Mouse (Mus musculus) lung, embryonic 15.5 days (tissue): ENCODE results near the gene Ncor1. TPM values are rescaled to one million over a fixed set of nuclear protein-coding genes. Genes with fewer than 3 reads are reported as not detected.
A peak's percentile ranks its signal among the peaks of the same experiment; 100 is the strongest.
"Not testable (repeated sequence)": the region's sequence is repeated elsewhere in the genome, so short reads cannot be mapped to it uniquely, and the experiment has no call there.

Source experiments
- ATAC-seq: fragments of 200-750 bp; cut with Nextera tagmentation; 2 replicates; pipeline ENCODE4 v1.8.0; 2017; ENCODE audit warnings: moderate number of reproducible peaks, borderline replicate concordance; ENCODE audit not compliant: low FRiP score, low TSS enrichment; ENCODE audit errors: extremely low read depth
- H3K27ac ChIP-seq: fragments of 300-500 bp; sonication (generic); 2 replicates; pipeline ENCODE4 v1.5.1; 2015; ENCODE audit warnings: moderate library complexity, mild to moderate bottlenecking, inconsistent platforms
- H3K27me3 ChIP-seq: fragments of 300-500 bp; sonication (generic); 2 replicates; pipeline ENCODE4 v1.6.1; 2015; ENCODE audit warnings: inconsistent platforms
- H3K36me3 ChIP-seq: fragments of 300-500 bp; sonication (generic); 2 replicates; pipeline ENCODE4 v1.6.1; 2015; ENCODE audit warnings: inconsistent platforms
- H3K4me1 ChIP-seq: fragments of 300-500 bp; sonication (generic); 2 replicates; pipeline ENCODE4 v1.6.1; 2015; ENCODE audit warnings: inconsistent platforms
- H3K4me2 ChIP-seq: fragments of 300-500 bp; sonication (generic); 2 replicates; pipeline ENCODE4 v1.6.1; 2015; ENCODE audit warnings: inconsistent platforms, mild to moderate bottlenecking, moderate library complexity
- H3K4me3 ChIP-seq: fragments of 300-500 bp; sonication (generic); 2 replicates; pipeline ENCODE4 v1.5.1; 2015; ENCODE audit warnings: mild to moderate bottlenecking, inconsistent platforms
- H3K9ac ChIP-seq: fragments of 300-500 bp; sonication (generic); 2 replicates; pipeline ENCODE4 v1.6.1; 2015; ENCODE audit warnings: inconsistent platforms
- H3K9me3 ChIP-seq: fragments of 300-500 bp; sonication (generic); 2 replicates; pipeline ENCODE4 v1.6.1; 2016; ENCODE audit warnings: inconsistent platforms
- WGBS: fragments of 180-500 bp; shearing (Covaris S2); methylation state at CpG from one replicate; pipeline ENCODE4 v1.1.7; 2015; 5-methylcytosine and 5-hydroxymethylcytosine counted together
- polyA plus RNA-seq: library from polyadenylated mRNA; unstranded; fragments of >200 nt; fragmentation: Nextera tagmentation; extraction: Ambion mirVana; gene quantifications from 2 replicates; pipeline ENCODE4 v1.2.1, GENCODE M21; 2015

Ncor1 gene
- polyA plus RNA-seq, 1 experiment from 2014 or later = 156 TPM

DNA sequence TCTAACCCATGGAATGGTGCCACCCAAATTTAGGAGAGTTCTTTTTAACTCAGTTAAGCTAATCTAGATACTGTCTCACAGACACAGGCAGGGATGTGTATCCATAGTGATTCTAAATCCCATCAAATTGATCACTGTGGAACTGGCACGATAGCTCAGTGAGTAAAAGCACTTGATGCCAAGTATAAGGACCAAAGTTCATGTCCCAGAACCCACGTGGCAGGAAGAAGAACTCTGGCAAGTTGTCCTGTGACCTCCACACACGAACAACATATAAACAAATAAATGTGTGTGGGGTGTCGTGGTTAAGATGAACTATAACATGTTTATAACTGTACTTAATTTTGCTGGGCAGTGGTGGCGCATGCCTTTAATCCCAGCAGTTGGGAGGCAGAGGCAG, 21.2 kb upstream of the Ncor1 start:
- Histone ChIP-seq H3K27ac (no peak overlapping the region), H3K9ac (no peak overlapping the region), H3K27me3 (no peaks in the 10 kb centered on the region), H3K4me2 (no peak overlapping the region), H3K4me3 (no peak overlapping the region), H3K4me1 (peaks cover 4% of the 10 kb centered on the region; the same call in 1 of the 2 replicates), H3K36me3 (no peaks in the 10 kb centered on the region), H3K9me3 (no peaks in the 10 kb centered on the region)
- 69% methylated on average over 5 of the region's 5 CpGs for WGBS
- ATAC-seq = no peak

DNA sequence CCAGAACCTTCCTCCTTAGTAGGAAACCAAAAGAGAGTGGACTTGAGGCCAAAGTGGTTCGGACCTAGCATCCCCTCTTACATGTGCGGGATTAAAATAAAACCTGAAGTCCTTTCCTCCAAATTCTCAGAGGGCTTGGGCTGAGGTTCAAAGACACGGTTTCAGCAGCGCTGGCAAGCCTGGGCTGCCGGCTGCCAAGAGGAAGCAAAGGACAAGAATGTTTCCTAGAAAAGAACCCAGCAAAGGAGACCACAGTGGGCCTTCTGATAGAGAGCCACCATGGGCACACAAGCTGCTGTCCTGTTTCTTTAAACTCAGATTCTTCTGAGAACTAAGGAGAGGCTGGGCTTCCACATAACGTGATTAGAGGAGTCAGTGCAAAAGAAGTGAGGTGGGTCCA, 20.6 kb upstream of the Ncor1 start:
- Histone ChIP-seq H3K27me3 (no peaks in the 10 kb centered on the region), H3K36me3 (no peaks in the 10 kb centered on the region), H3K4me2 (no peak overlapping the region), H3K4me3 (no peak overlapping the region), H3K9ac (no peak overlapping the region), H3K9me3 (no peaks in the 10 kb centered on the region), H3K27ac (no peak overlapping the region), H3K4me1 (no peaks in the 10 kb centered on the region)
- no peak for ATAC-seq
- WGBS = 57% methylated on average over 6 of the region's 6 CpGs

DNA sequence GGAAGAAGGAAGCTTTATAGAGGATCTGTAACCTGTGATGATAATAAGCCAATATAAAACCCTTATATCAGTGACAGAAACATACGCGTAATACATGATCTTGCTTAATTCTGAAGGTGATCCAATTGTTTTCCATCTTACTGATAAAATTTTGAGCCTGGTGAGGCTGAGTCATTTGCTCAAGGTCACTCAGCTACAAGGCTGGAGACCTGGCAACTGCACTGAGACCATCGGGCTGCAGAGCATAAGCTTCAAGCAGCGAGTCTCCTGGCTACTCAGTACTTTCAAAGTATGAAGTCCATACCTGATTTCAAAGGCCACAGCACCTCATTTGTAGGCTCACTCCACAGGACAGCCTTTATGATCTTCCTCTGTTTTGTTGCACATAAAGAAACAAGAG, 17.8 kb upstream of the Ncor1 start:
- 93% methylated on average over 4 of the region's 4 CpGs for WGBS
- H3K4me3 ChIP-seq = no peak overlapping the region
- no peaks in the 10 kb centered on the region for H3K4me1 ChIP-seq
- no peak overlapping the region for H3K9ac ChIP-seq
- no peaks in the 10 kb centered on the region for H3K27me3 ChIP-seq
- no peak for ATAC-seq
- H3K36me3 ChIP-seq = no peaks in the 10 kb centered on the region
- no peak overlapping the region for H3K27ac ChIP-seq
- H3K4me2 ChIP-seq = no peak overlapping the region
- H3K9me3 ChIP-seq = no peaks in the 10 kb centered on the region

DNA sequence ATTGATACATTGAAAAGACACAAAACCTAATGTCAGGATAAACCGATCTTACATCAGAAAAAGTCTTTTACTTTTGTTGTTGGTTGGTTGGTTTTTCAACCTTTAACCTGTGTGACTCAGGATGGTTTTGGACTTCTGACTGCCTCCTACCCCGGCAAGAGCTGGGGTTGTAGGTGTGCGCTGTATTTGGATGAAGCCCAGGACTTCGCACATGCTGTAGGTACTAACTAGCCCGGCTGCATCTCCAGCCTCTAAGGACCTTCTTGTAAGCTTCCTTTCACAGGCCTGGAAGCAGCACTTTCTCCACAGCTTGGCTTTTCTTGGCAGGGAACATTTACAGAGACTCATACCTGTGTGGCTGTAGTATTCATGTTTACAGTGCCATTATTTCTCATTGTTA, 15.2 kb upstream of the Ncor1 start:
- Histone ChIP-seq H3K4me1 (no peaks in the 10 kb centered on the region), H3K4me3 (no peak overlapping the region), H3K36me3 (no peaks in the 10 kb centered on the region), H3K9me3 (no peaks in the 10 kb centered on the region), H3K27ac (no peak overlapping the region), H3K27me3 (no peaks in the 10 kb centered on the region), H3K4me2 (no peak overlapping the region), H3K9ac (no peak overlapping the region)
- no peak for ATAC-seq
- 89% methylated on average over 5 of the region's 5 CpGs for WGBS

DNA sequence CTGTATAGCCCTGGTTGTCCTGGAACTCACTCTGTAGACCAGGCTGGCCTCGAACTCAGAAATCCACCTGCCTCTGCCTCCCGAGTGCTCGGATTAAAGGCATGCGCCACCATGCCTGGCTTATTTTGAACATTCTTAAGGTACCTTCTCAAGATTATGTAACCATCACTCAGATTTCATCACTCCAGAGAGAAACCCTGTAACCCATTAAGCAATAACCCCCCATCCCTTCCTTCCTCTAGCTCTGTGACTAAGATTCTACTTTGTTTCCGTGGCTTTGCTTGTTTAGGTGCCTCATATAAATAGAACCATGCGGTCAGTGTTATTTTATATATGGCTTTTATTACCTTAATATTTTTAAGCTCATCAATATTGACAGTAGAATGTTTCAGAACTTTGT, 12.1 kb upstream of the Ncor1 start:
- no peaks in the 10 kb centered on the region for H3K36me3 ChIP-seq
- ATAC-seq = no peak

DNA sequence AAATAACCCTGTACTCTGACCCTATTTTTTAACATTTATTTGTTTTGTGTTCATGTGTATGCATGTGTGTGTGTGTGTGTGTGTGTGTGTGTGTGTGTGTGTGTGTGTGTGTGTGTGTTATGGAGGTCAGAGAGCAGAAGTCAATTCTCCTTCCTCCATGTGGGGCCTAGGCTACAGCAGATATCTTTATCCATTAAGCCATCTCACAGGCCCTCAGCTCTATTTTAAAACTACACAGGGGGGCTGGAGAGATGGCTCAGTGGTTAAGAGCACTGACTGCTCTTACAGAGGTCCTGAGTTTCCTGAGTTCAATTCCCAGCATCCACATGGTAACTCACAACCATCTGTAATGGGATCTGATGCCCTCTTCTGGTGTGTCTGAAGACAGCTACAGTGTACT, 8.9 kb upstream of the Ncor1 start:
- not testable (repeated sequence) for H3K27me3 ChIP-seq, H3K4me1 ChIP-seq, H3K27ac ChIP-seq, H3K9me3 ChIP-seq, H3K4me3 ChIP-seq, ATAC-seq, H3K4me2 ChIP-seq, H3K9ac ChIP-seq, H3K36me3 ChIP-seq

More for the DNA sequence above, 12.1 kb upstream of the Ncor1 start:
- Histone ChIP-seq H3K9ac (no peak overlapping the region), H3K4me2 (no peak overlapping the region), H3K4me1 (no peaks in the 10 kb centered on the region), H3K9me3 (no peaks in the 10 kb centered on the region), H3K4me3 (no peak overlapping the region), H3K27ac (no peak overlapping the region), H3K27me3 (no peaks in the 10 kb centered on the region)
- 94% methylated on average over 6 of the region's 6 CpGs for WGBS

DNA sequence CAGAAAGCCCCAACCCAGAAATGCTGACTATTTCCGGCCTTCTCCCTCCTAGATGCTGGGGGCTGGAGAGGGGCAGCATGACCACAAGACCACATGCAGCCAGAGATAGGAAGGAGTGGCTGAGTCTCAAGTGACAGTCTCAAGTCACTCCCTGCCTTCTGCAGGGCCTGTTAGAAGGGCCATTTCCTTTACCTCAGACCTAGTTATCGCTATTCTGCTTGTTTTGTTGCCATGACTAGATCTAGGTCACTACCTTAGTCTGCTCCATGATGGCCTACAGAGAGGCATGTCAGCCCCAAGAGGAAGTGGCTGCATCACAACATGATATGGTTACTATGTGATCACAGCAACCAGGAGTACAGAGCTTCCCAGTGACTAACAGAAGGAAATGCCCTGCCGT, 8.2 kb upstream of the Ncor1 start:
- Histone ChIP-seq H3K4me2 (no peak overlapping the region), H3K27me3 (no peaks in the 10 kb centered on the region), H3K9ac (no peak overlapping the region), H3K4me1 (no peaks in the 10 kb centered on the region), H3K9me3 (no peaks in the 10 kb centered on the region), H3K27ac (no peak overlapping the region), H3K4me3 (no peak overlapping the region), H3K36me3 (no peaks in the 10 kb centered on the region)
- 86% methylated on average over 3 of the region's 3 CpGs for WGBS
- ATAC-seq = no peak

DNA sequence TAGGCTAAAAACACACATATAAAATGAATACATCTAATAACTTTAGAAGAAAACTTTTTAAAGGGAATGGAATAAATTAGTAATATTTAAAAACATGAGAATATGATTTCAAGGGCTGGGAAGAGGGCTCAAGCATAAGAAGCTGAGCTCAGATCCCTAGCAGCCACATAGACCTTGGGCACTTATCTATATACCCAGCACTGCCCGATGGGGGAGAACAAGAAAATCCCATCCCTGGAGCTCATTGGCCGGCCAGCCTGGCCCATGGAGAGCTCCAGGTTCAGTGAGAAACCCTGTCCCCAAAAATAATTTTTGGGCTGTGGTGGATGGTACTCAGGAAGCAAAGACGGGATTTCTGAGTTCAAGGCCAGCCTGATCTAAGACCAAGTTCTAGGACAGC, 7.5 kb upstream of the Ncor1 start:
- WGBS = 81% methylated on average over 3 of the region's 3 CpGs
- no peak overlapping the region for H3K9ac ChIP-seq

DNA sequence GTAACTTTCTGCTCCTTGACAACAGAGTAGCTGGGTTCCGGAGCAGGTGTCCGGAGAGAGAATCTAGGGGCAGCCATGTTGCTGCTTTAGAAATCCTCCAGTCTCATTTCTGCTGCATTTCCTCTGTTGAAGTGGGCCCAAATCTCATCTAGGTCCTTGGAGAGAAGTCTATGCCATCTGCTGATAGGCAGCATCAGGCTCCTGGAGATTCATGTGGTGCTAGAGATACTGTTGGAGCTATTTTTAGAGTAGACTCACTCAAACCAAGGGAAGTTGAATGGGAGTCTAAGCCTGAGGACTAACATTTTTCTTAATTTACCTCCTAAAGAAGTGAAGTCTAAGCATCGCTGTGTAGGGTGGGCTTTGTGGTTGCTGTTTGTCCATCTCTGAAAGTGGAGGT, 6.4 kb upstream of the Ncor1 start:
- H3K27me3 ChIP-seq = no peaks in the 10 kb centered on the region
- H3K9ac ChIP-seq = no peak overlapping the region
- no peak for ATAC-seq
- H3K4me1 ChIP-seq = no peaks in the 10 kb centered on the region
- no peak overlapping the region for H3K4me2 ChIP-seq
- no peak overlapping the region for H3K27ac ChIP-seq
- H3K36me3 ChIP-seq = no peaks in the 10 kb centered on the region
- no peaks in the 10 kb centered on the region for H3K9me3 ChIP-seq
- 93% methylated on average over 3 of the region's 3 CpGs for WGBS
- no peak overlapping the region for H3K4me3 ChIP-seq

More for the DNA sequence above, 7.5 kb upstream of the Ncor1 start:
- Histone ChIP-seq H3K4me3 (no peak overlapping the region), H3K27ac (no peak overlapping the region), H3K9me3 (no peaks in the 10 kb centered on the region), H3K36me3 (no peaks in the 10 kb centered on the region), H3K4me1 (no peaks in the 10 kb centered on the region), H3K4me2 (no peak overlapping the region), H3K27me3 (no peaks in the 10 kb centered on the region)
- ATAC-seq = no peak

DNA sequence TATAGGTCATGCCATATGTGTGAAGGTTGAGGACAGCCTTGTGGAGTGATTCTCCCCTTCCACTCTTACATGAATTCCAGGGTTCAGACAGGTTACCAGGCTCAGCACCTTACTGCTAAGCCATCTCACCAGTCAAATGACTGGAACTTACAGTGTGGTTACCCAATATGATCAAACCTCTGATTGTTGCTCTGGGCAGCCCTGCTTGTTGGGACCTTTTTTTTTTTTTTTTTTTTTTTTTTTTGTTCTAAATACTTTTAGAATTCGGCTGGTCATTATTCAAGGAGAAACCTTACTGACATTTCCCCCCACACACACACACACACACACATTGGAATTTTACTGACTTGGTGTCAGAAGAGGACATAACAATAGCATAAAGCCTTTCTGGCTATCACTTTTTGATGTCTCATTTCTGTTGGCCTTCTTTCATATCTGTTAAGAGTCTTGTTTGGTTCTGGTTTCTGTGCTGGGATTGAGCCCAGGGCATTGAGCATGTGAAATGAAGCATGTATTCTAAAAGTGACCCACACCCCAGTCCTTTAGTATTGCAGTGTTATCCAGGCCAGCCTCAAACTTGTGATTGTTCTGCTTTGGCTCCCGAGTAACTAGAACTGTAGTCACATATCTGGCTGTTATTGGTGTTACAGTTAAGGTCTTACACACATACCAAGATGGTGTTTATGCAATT, 5.0 kb upstream of the Ncor1 start:
- ATAC-seq = no peak
- 96% methylated on average over 2 of the region's 2 CpGs for WGBS
- Histone ChIP-seq H3K4me3 (no peak overlapping the region), H3K4me1 (peaks cover 4% of the 10 kb centered on the region; the same call in 1 of the 2 replicates), H3K9ac (no peak overlapping the region), H3K9me3 (no peaks in the 10 kb centered on the region), H3K27me3 (no peaks in the 10 kb centered on the region), H3K4me2 (no peak overlapping the region), H3K27ac (no peak overlapping the region), H3K36me3 (no peaks in the 10 kb centered on the region)

DNA sequence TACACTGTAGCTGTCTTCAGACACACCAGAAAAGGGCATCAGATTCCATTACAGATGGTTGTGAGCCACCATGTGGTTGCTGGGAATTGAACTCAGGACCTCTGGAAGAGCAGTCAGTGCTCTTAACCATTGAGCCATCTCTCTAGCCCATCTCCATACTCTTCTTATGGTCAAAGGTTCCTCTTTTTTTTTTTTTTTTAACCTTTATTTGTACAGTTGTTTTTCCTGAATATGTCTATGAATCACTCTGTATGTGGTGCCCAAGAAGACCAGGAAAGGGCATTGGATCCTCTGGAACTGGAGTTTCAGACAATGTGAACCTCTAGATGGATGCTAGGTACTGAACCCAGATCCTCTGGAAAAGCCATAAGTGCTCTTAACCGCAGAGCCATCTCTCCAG, 4.2 kb upstream of the Ncor1 start:
- H3K27ac ChIP-seq, ATAC-seq, H3K36me3 ChIP-seq, H3K9me3 ChIP-seq, H3K9ac ChIP-seq, H3K4me3 ChIP-seq, H3K27me3 ChIP-seq, H3K4me1 ChIP-seq, H3K4me2 ChIP-seq: not testable (repeated sequence)
- 84% methylated on average over 1 of the region's 1 CpGs for WGBS

DNA sequence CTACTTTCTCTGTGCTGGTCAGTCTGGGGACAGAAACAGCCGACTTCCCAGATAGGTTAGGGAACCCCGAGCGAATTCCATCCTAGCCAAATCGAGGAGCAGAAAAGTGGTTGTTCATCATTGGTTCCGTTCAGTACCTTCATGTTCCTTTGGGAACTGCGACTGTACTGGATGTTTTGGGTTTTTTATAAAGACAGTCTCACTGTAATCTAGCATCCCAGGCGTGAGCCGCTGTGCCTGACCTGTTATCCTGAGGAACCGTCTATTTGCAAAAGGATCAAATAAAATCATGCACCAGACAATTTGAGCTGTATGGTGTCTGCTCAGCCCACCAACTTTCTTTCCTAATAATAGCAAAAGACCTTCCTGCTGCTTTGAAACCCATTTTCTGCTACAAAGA, 439 bp upstream of the Ncor1 start:
- Histone ChIP-seq H3K9ac (peak overlapping the region; percentile 99), H3K4me2 (peak overlapping the region; percentile 78), H3K4me1 (peaks cover 10% of the 10 kb centered on the region), H3K27me3 (no peaks in the 10 kb centered on the region), H3K36me3 (no peaks in the 10 kb centered on the region; the same call in 1 of the 2 replicates), H3K27ac (peak overlapping the region; percentile 98), H3K9me3 (no peaks in the 10 kb centered on the region), H3K4me3 (peak overlapping the region; percentile 90)
- no peak for ATAC-seq
- 1% methylated on average over 9 of the region's 9 CpGs for WGBS

DNA sequence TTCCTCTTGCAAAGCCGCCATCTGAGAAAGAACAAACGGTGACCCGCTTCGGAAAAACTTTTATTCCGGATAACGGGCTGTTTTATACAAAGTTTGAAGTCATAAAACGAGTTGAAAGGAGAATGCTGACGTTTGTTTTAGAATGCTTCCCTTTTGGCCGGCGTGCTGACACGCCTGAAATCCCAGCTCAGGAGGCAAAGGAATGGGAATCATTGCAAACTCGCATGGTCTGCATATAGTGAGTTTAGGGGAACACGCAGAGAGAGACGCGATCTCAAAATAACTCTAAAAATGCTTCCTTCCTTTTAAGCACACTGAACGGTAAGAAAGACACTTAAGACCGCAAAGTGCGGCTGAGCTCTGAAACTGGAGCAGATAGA, 460 bp downstream of the Ncor1 start:
- Histone ChIP-seq H3K4me2 (peak overlapping the region; percentile 78), H3K27me3 (no peaks in the 10 kb centered on the region), H3K36me3 (no peaks in the 10 kb centered on the region; the same call in 1 of the 2 replicates), H3K27ac (peak overlapping the region; percentile 98), H3K9ac (peak overlapping the region; percentile 99), H3K4me1 (peaks cover 10% of the 10 kb centered on the region), H3K4me3 (peak overlapping the region; percentile 90), H3K9me3 (no peaks in the 10 kb centered on the region)
- WGBS = under 1% methylated on average over 18 of the region's 18 CpGs
- ATAC-seq = no peak
